Mouse (Mus musculus) layer of hippocampus, adult 2 months (tissue): Measurements from ENCODE around the gene Mcur1. TPM values are rescaled to one million over a fixed set of nuclear protein-coding genes. Genes with fewer than 3 reads are reported as not detected.
A peak's percentile ranks its signal among the peaks of the same experiment; 100 is the strongest.

Experiments
- DNase-seq, 2 experiments: peaks; one replicate each; pipeline ENCODE4 v3.0.0; 2022; ENCODE audit warnings: low spot score in 2 of 2
- H3K27ac ChIP-seq: fragments of 200-600 bp; 2 replicates; pipeline ENCODE4 v1.8.1; 2022
- H3K4me3 ChIP-seq: fragments of 200-600 bp; 2 replicates; pipeline ENCODE4 v1.8.1; 2022; ENCODE audit warnings: mild to moderate bottlenecking
- CTCF ChIP-seq: fragments of 200-600 bp; conservative IDR thresholded peaks from 2 replicates; pipeline ENCODE4 v1.8.1; 2022; ENCODE audit warnings: antibody characterized with exemption, mild to moderate bottlenecking, moderate library complexity
- total RNA-seq, 2 experiments: library from RNA; stranded (reverse); gene quantifications; 2 replicates each; pipeline ENCODE4 v1.2.3; 2021

Mcur1 gene
- total RNA-seq, 2 experiments from 2014 or later: 20.6 to 25.6 TPM

GRCm38 (mm10) chr13:43582961-43583360 lies 23.0 kb upstream of the Mcur1 start:
- TF ChIP-seq CTCF: no peak
- H3K4me3 ChIP-seq: no peak overlapping the region
- H3K27ac ChIP-seq: peak overlapping the region; percentile 77
- no peak for DNase-seq

- Histone ChIP-seq H3K27ac (no peak overlapping the region), H3K4me3 (no peak overlapping the region)
- TF ChIP-seq CTCF: no peak
- DNase-seq: no peak
Observed at GRCm38 (mm10) chr13:43580661-43581060, 20.7 kb upstream of the Mcur1 start.

DNA sequence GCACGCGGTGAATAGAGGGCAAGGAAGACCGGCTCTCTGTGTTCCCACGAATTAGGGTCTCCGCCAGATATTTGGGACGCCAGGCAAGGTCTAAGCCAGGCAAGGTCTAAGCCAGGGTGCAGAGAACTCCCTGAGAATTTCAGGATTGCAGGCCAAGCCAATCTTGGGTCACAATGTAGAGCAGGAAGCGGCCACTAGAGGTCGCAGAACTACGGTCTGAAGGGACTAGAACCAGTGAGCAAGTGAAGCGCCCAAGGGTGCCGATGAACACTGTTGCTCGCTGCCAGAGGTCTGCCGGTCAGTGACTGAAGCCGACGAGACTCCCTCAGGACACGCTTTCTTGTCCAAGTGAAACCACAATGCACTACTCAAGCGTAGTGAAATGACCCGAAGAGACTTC lies 19.7 kb upstream of the Mcur1 start:
- Histone ChIP-seq H3K4me3 (no peak overlapping the region), H3K27ac (peak overlapping the region; percentile 36; the same call in 1 of the 2 replicates)
- peak; percentile 90 for TF ChIP-seq CTCF
- DNase-seq: peak; percentile 40 to 49

DNA sequence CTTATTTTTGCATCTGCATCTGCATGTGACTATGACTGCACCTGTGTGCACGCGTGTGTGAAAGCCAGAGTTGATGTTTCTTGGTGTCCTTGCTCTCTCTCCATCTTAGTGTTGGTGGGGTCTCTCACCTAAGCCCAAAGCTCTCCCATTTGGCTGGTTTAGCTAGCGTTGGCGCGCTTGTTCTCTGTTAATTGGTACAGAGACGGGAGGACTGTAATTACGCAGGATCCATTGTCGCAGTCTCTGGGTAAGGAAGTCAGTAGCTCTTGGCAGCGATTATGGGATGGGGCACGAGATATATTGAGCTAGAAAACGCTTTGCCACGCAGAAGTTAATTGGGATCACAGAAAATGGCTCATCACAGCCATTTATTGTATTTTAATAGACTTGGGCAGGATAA lies 17.8 kb upstream of the Mcur1 start:
- no peak overlapping the region for H3K27ac ChIP-seq
- DNase-seq: no peak
- TF ChIP-seq CTCF: no peak
- no peak overlapping the region for H3K4me3 ChIP-seq

DNA sequence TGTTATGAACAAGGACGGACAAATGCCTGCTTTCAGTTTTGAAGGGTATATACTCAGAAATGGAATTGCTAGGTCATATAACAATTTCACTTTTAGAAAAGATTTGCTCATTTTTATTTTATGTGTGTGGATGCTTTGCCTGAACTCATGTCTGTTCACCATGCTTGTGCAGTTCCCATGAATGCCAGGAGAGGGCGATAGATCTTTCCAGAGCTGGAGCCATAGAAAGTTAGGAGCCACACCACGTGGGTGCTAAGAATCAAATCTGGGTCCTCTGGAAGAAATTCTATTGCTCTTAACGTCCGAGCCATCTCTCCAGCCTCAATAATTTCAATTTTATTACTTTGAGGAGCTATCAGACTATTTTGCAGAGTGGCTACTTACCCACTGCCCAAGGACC lies 17.3 kb upstream of the Mcur1 start:
- Histone ChIP-seq H3K4me3 (no peak overlapping the region), H3K27ac (no peak overlapping the region)
- DNase-seq: no peak
- peak; percentile 76 for TF ChIP-seq CTCF

GRCm38 (mm10) chr13:43575431-43575830 lies 15.4 kb upstream of the Mcur1 start:
- H3K27ac ChIP-seq: no peak overlapping the region
- DNase-seq: no peak
- TF ChIP-seq CTCF: no peak
- no peak overlapping the region for H3K4me3 ChIP-seq

DNA sequence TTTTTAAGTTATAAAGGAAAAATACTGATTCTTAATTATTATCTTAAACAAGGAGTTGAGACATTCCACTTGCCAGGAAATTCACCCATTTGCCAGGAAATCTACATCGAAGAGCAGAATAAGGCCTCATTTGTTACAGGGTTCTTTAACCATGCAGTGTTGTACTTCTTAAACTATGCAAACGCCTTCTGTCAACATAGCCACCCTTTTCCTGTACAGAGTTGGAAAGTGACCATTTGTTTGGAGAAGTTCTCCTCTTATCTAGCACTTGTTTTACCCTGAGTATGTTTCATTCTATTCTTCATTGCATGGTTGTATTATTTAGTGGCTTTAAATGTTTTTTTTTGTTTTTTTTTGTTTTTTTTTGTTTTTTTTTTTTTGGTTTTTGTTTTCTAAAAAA lies 14.0 kb upstream of the Mcur1 start:
- Histone ChIP-seq H3K4me3 (no peak overlapping the region), H3K27ac (no peak overlapping the region)
- no peak for DNase-seq
- TF ChIP-seq CTCF: no peak

- Histone ChIP-seq H3K27ac (peak overlapping the region; percentile 84), H3K4me3 (no peak overlapping the region)
- TF ChIP-seq CTCF: no peak
- DNase-seq: peak in 1 of 2 experiments; percentile 61
Observed at GRCm38 (mm10) chr13:43567141-43567891, 7.3 kb upstream of the Mcur1 start.

DNA sequence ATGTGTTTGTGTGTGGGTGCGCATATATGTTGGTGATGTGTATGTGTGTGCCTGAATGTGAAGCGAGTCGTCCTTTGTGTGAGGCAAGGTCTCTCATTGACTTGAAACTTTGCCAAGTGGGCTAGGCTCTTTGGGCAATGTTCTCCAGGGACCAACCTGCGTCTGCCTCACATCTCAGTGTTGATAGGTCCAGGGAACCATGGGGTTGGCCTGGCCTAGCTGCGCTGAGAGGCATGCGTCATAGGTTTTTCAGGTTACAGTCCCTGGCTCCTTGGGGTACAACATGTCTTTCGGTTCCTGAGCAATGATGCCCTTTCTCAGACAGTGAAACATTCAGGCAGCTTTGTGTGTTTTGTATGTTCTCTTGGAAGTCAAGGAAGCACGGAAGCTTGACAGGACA lies 6.2 kb upstream of the Mcur1 start:
- Histone ChIP-seq H3K4me3 (no peak overlapping the region), H3K27ac (peak overlapping the region; percentile 84)
- DNase-seq: no peak
- TF ChIP-seq CTCF: no peak

GRCm38 (mm10) chr13:43565346-43565745 lies 5.4 kb upstream of the Mcur1 start:
- Histone ChIP-seq H3K27ac (peak overlapping the region; percentile 84), H3K4me3 (no peak overlapping the region)
- peak; percentile 98 for TF ChIP-seq CTCF
- peak; percentile 86 to 93 for DNase-seq

DNA sequence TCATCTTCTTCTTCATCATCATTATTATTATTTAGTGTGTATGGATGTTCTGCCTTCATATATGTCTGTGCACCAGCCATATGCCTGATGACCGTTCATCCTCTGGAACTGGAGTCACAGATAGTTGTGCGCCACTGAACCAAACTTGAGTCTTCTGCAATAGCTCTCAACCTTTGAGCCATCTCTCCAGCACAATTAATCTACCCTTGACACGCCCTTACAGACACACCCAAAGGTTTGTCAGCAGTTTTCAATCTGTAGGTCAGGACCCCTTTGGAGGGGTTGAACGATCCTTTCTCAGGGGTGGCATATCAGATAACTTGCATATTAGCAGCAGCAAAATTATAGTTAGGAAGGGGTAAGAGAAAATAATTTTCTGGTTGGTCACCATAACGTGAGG lies 4.7 kb upstream of the Mcur1 start:
- H3K4me3 ChIP-seq: no peak overlapping the region
- TF ChIP-seq CTCF: no peak
- peak overlapping the region; percentile 84 for H3K27ac ChIP-seq
- DNase-seq: no peak

- Histone ChIP-seq H3K27ac (no peak overlapping the region), H3K4me3 (no peak overlapping the region)
- no peak for DNase-seq
- no peak for TF ChIP-seq CTCF
Observed at GRCm38 (mm10) chr13:43562726-43563125, 2.7 kb upstream of the Mcur1 start.

- DNase-seq: no peak
- Histone ChIP-seq H3K27ac (peak overlapping the region; percentile 99), H3K4me3 (peak overlapping the region; percentile 87)
- no peak for TF ChIP-seq CTCF
Observed at GRCm38 (mm10) chr13:43560458-43561411, 744 bp upstream of the Mcur1 start.
